ENCODE assay signal across 10 mouse cellular contexts in the genomic region with DNA sequence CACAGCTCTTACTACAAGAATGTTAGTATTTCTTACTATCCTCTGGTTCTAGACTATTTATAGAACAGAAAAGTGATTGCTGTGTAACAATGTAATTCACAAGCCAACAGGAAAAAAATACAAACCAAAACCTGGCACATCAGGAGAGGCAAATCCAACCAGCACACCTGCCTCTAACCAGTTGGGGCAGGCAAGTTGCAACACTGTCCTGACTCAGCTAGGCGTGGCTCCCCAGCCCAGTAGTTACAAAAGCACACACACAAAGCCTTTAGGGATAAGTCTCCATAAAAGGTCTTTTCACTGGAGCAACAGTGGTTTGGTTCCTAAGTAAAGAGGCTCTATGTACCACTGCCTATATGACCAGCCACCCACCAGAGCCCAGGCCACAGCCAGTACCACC. TPM values are rescaled to one million over a fixed set of nuclear protein-coding genes. Genes with fewer than 3 reads are reported as not detected.
A peak's percentile ranks its signal among the peaks of the same experiment; 100 is the strongest.
DNase-seq lines count a peak whose midpoint lies in the region; ATAC-seq lines count a peak whose summit lies in the region.
"Had no signal": no experiment of that assay in that cellular context is flagged by ENCODE, and none has a peak within 500 bp of the region (broad histone marks: within the 10 kb centered on the region; RNA-seq: fewer than 3 reads in every experiment).

No protein-coding gene starts in this region.

- no peaks in the 10 kb centered on the region for H3K9me3 ChIP-seq in lung, embryonic 16.5 days (ENCODE audit: control insufficient read depth, low read length)
- H3K9me3 ChIP-seq in midbrain, embryonic 16.5 days (replicated peaks; ENCODE audit: control insufficient read depth, low read length, poor library complexity, severe bottlenecking) = no peaks in the 10 kb centered on the region

- no peaks in the 10 kb centered on the region for H3K27me3 ChIP-seq in lung, embryonic 16.5 days (ENCODE audit: control insufficient read depth, insufficient read depth, low read depth, low read length)
- H3K27me3 ChIP-seq in midbrain, embryonic 16.5 days (ENCODE audit: control insufficient read depth, insufficient read depth, low read depth, low read length) = no peaks in the 10 kb centered on the region

- ATAC-seq in lung, embryonic 16.5 days (ENCODE audit: low read depth) = no peak
- no peak for ATAC-seq in midbrain, embryonic 16.5 days
- ATAC-seq: forebrain, postnatal 0 days had no signal

- H3K4me2 ChIP-seq in lung, embryonic 16.5 days (ENCODE audit: low read depth, low read length) = no peak overlapping the region
- H3K4me2 ChIP-seq in midbrain, embryonic 16.5 days (ENCODE audit: low read length) = no peak overlapping the region

- H3K4me1 ChIP-seq in lung, embryonic 16.5 days (replicated peaks; ENCODE audit: control insufficient read depth, insufficient read depth, low read length) = peaks cover 9% of the 10 kb centered on the region
- H3K4me1 ChIP-seq in midbrain, embryonic 16.5 days (ENCODE audit: control insufficient read depth, insufficient read depth, low read length) = peaks cover 9% of the 10 kb centered on the region

- peak; percentile 50 for DNase-seq in adrenal gland, postnatal 14 days
- DNase-seq in adrenal gland, postnatal 4 days (ENCODE audit: low spot score in 2 of 2) = no peak
- DNase-seq in urinary bladder, adult 18-20 months (ENCODE audit: low spot score in 2 of 2) = peak; percentile 42 to 72
- no peak for DNase-seq in urinary bladder, postnatal 10 days (ENCODE audit: low spot score)
- no peak for DNase-seq in left cerebral cortex, postnatal 25 days (ENCODE audit: low spot score in 2 of 2)
- DNase-seq in embryo, embryonic 10.5 days (ENCODE audit: low spot score) = no peak
- DNase-seq: forebrain, postnatal 0 days; right cerebral cortex, adult 18-20 months had no signal

- H3K27ac ChIP-seq in lung, embryonic 16.5 days (ENCODE audit: low read length) = 0 out of 2 replicates have a peak overlapping the region, but pooled peaks have one; percentile 10
- H3K27ac ChIP-seq in midbrain, embryonic 16.5 days (ENCODE audit: low read length) = no peak overlapping the region

- WGBS in lung, embryonic 16.5 days = 91% methylated on average over 1 of the region's 1 CpGs
- WGBS in midbrain, embryonic 16.5 days = 41% methylated on average over 1 of the region's 1 CpGs

- no peak overlapping the region for H3K4me3 ChIP-seq in lung, embryonic 16.5 days (ENCODE audit: low read length)
- H3K4me3 ChIP-seq in midbrain, embryonic 16.5 days (ENCODE audit: low read depth, low read length) = no peak overlapping the region

- no peak overlapping the region for H3K9ac ChIP-seq in lung, embryonic 16.5 days (ENCODE audit: low read length)
- no peak overlapping the region for H3K9ac ChIP-seq in midbrain, embryonic 16.5 days (ENCODE audit: low read depth, low read length)
- H3K9ac ChIP-seq: forebrain, postnatal 0 days had no signal

- H3K36me3 ChIP-seq in lung, embryonic 16.5 days (ENCODE audit: control insufficient read depth, insufficient read depth, low read length) = no peaks in the 10 kb centered on the region
- H3K36me3 ChIP-seq in midbrain, embryonic 16.5 days (ENCODE audit: control insufficient read depth, insufficient read depth, low read length) = no peaks in the 10 kb centered on the region

- intact Hi-C loops in left cerebral cortex, postnatal 25 days (cut with DNase I) = no loop called here

RNA-seq across cellular contexts. Expression of a gene that starts 20.8 kb away (rescaled TPM):
- 90.6 and 102 TPM in 2 replicates for total RNA-seq in adrenal gland, postnatal 14 days (2021)
- total RNA-seq in adrenal gland, postnatal 4 days (2021) = 100 to 1,000 TPM; 132 TPM
- 23.9 and 25.8 TPM in 2 replicates for polyA plus RNA-seq in lung, embryonic 16.5 days (2015; fragmentation: Nextera tagmentation; extraction: Ambion mirVana)
- total RNA-seq in left cerebral cortex, postnatal 25 days (2021) = 100 to 1,000 TPM; 147 to 152 TPM
- polyA plus RNA-seq in midbrain, embryonic 16.5 days (2015; fragmentation: Nextera tagmentation; extraction: Ambion mirVana) = 23.2 and 25.8 TPM in 2 replicates

RNA-seq across cellular contexts. Expression of a gene that starts 41.5 kb away (rescaled TPM):
- 73.2 and 79.6 TPM in 2 replicates for total RNA-seq in adrenal gland, postnatal 14 days (2021)
- total RNA-seq in adrenal gland, postnatal 4 days (2021) = 10 to 100 TPM; 67.6 to 72.6 TPM
- 43.7 and 46.4 TPM in 2 replicates for polyA plus RNA-seq in lung, embryonic 16.5 days (2015; fragmentation: Nextera tagmentation; extraction: Ambion mirVana)
- total RNA-seq in left cerebral cortex, postnatal 25 days (2021) = 10 to 100 TPM; 64.3 to 68.6 TPM
- 47.4 and 48.2 TPM in 2 replicates for polyA plus RNA-seq in midbrain, embryonic 16.5 days (2015; fragmentation: Nextera tagmentation; extraction: Ambion mirVana)

Comparison
In these comparisons a context has a peak if more than half of its experiments do, and no peak if none do; other contexts are left out.
1. DNase-seq: peak in adrenal gland, postnatal 14 days (single experiment) and urinary bladder, adult 18-20 months (2 of 2); none in adrenal gland, postnatal 4 days (0 of 2), urinary bladder, postnatal 10 days (single experiment), left cerebral cortex, postnatal 25 days (0 of 2) and embryo, embryonic 10.5 days (single experiment).